7 mouse cellular contexts compared by ENCODE assay signal in genomic region chr13:69534334-69534653, GRCm38 (mm10). TPM values are rescaled to one million over a fixed set of nuclear protein-coding genes. Genes with fewer than 3 reads are reported as not detected.
DNase-seq lines count a peak whose midpoint lies in the region; ATAC-seq and TF ChIP-seq lines count a peak whose summit lies in the region.

TSS of gene Tent4a (minus strand) at chr13:69534617.

- H3K9me3 ChIP-seq in embryonic facial prominence, embryonic 14.5 days (ENCODE audit: control insufficient read depth, low read length) = no peaks in the 10 kb centered on the region
- no peaks in the 10 kb centered on the region for H3K9me3 ChIP-seq in liver, embryonic 12.5 days (replicated peaks)

- whole genome bisulfite sequencing in spleen, adult 2 months = 6% methylated on average over 52 of the region's 57 CpGs
- no CpG with 5 or more reads among the region's 57 CpGs for WGBS in embryonic facial prominence, embryonic 14.5 days
- under 1% methylated on average over 34 of the region's 57 CpGs for WGBS in liver, embryonic 12.5 days (ENCODE audit: insufficient replicate concordance)

- no peak for TF ChIP-seq POLR2A in spleen, adult 2 months (IDR thresholded peaks at IDR 0.05; ENCODE audit: low read depth, low read length)

- H3K4me3 ChIP-seq in spleen, adult 2 months (ENCODE audit: extremely low read depth, insufficient read depth, insufficient read length) = peak within 1 kb of the TSS; percentile 76
- H3K4me3 ChIP-seq in embryonic facial prominence, embryonic 14.5 days (ENCODE audit: low read depth, low read length) = peak within 1 kb of the TSS; percentile 94
- H3K4me3 ChIP-seq in liver, embryonic 12.5 days = peak within 1 kb of the TSS; percentile 94

- peak within 1 kb of the TSS; percentile 94 for H3K27ac ChIP-seq in spleen, adult 2 months (ENCODE audit: insufficient read depth, low read length)
- peak within 1 kb of the TSS; percentile 93 for H3K27ac ChIP-seq in embryonic facial prominence, embryonic 14.5 days (replicated peaks; ENCODE audit: low read depth, low read length)
- peak within 1 kb of the TSS; percentile 92 for H3K27ac ChIP-seq in liver, embryonic 12.5 days

- H3K27me3 ChIP-seq in spleen, adult 2 months (ENCODE audit: control insufficient read depth, insufficient read depth, low read length) = no peaks in the 10 kb centered on the region
- no peaks in the 10 kb centered on the region for H3K27me3 ChIP-seq in embryonic facial prominence, embryonic 14.5 days (replicated peaks; ENCODE audit: control insufficient read depth, insufficient read depth, low read length)
- H3K27me3 ChIP-seq in liver, embryonic 12.5 days (replicated peaks) = no peaks in the 10 kb centered on the region

- peaks cover 11% of the 10 kb centered on the region for H3K4me1 ChIP-seq in spleen, adult 2 months (ENCODE audit: control insufficient read depth, insufficient read depth, insufficient read length)
- peaks cover 38% of the 10 kb centered on the region for H3K4me1 ChIP-seq in embryonic facial prominence, embryonic 14.5 days (ENCODE audit: control insufficient read depth, insufficient read depth, low read length)
- peaks cover 58% of the 10 kb centered on the region for H3K4me1 ChIP-seq in liver, embryonic 12.5 days

- H3K4me2 ChIP-seq in embryonic facial prominence, embryonic 14.5 days (ENCODE audit: low read depth, low read length) = peak within 1 kb of the TSS; percentile 86
- H3K4me2 ChIP-seq in liver, embryonic 12.5 days = peak within 1 kb of the TSS; percentile 97

- H3K36me3 ChIP-seq in spleen, adult 2 months (ENCODE audit: control insufficient read depth, insufficient read depth, low read length) = no peaks in the 10 kb centered on the region
- peaks cover 12% of the 10 kb centered on the region; the same call in 1 of the 2 replicates for H3K36me3 ChIP-seq in embryonic facial prominence, embryonic 14.5 days (ENCODE audit: control insufficient read depth, insufficient read depth, low read length)
- H3K36me3 ChIP-seq in liver, embryonic 12.5 days = peaks cover 21% of the 10 kb centered on the region

- H3K9ac ChIP-seq in embryonic facial prominence, embryonic 14.5 days (ENCODE audit: low read depth, low read length) = peak within 1 kb of the TSS; percentile 89
- peak within 1 kb of the TSS; percentile 97 for H3K9ac ChIP-seq in liver, embryonic 12.5 days

- DNase-seq in spleen, adult 2 months (ENCODE audit: low read depth in 1 of 2, low spot score in 2 of 2) = no peak
- no peak for DNase-seq in spleen, adult 18-20 months
- no peak for DNase-seq in embryonic facial prominence, embryonic 14.5 days (ENCODE audit: low spot score)
- DNase-seq in thymus, adult 18-20 months = no peak
- DNase-seq in cerebellum, adult 18-20 months = no peak

- peak; percentile 88 for ATAC-seq in embryonic facial prominence, embryonic 14.5 days (ENCODE audit: low read depth)
- ATAC-seq in hematopoietic stem cell, adult 5-6 weeks (replicated peaks in 1 of 2; ENCODE audit: insufficient read depth in 1 of 2, low FRiP score in 2 of 2, low TSS enrichment in 1 of 2, low read depth in 1 of 2, poor library complexity in 2 of 2, severe bottlenecking in 2 of 2) = peak; percentile 18 to 44; a peak in 3 of 4 replicates
- ATAC-seq in liver, embryonic 12.5 days = peak; percentile 82; the same call in 1 of the 2 replicates

- TF ChIP-seq CTCF in spleen, adult 2 months (IDR thresholded peaks at IDR 0.05; ENCODE audit: extremely low read depth, insufficient read depth, insufficient read length, insufficient replicate concordance) = no peak

RNA-seq across cellular contexts. Expression of gene Tent4a, which starts in this region (rescaled TPM):
- 7.8 and 9.9 TPM in 2 replicates for polyA plus RNA-seq in spleen, adult 2 months (2012; rRNA removed)
- polyA plus RNA-seq in embryonic facial prominence, embryonic 14.5 days (2014; fragmentation: Nextera tagmentation; extraction: Ambion mirVana) = 7.7 and 7.8 TPM in 2 replicates
- total RNA-seq in hematopoietic stem cell, adult 5-6 weeks (2017) = 11.7 and 11.8 TPM in 2 replicates
- 2.9 and 3.0 TPM in 2 replicates for polyA plus RNA-seq in liver, embryonic 12.5 days (2016; fragmentation: Nextera tagmentation; extraction: Ambion mirVana)

Comparison
In these comparisons a context has a peak if more than half of its experiments do, and no peak if none do; other contexts are left out.
1. ATAC-seq: peak in every context shown above with its lines; median percentile 88 in embryonic facial prominence, embryonic 14.5 days; 82 in liver, embryonic 12.5 days; 31 in hematopoietic stem cell, adult 5-6 weeks.